Mouse (Mus musculus) liver, embryonic 14.5 days (tissue): ENCODE results near the gene Mical2.

Experiments used
- CTCF ChIP-seq: IDR thresholded peaks from 2 replicates; pipeline ENCODE4 v1.5.1; 2016; ENCODE audit warnings: antibody characterized with exemption, low read depth, control low read depth
- EP300 ChIP-seq: IDR thresholded peaks from 2 replicates; pipeline ENCODE4 v1.6.1; 2016; ENCODE audit warnings: antibody characterized with exemption, low read depth

GRCm38 (mm10) chr7:112345687-112346086 is 120.0 kb downstream of the Mical2 start:
- TF ChIP-seq CTCF (no peak), EP300 (no peak)
